Mouse (Mus musculus) brown adipose tissue, adult 24 weeks (tissue): Measurements from ENCODE around the gene Csnk1d. TPM values are rescaled to one million over a fixed set of nuclear protein-coding genes. Genes with fewer than 3 reads are reported as not detected.

Source experiments
- H3K27ac ChIP-seq: fragments of 200-500 bp; replicated peaks from 2 replicates; pipeline ENCODE4 v1.5.1; 2012; ENCODE audit warnings: low read depth, mild to moderate bottlenecking, low read length
- H3K4me1 ChIP-seq: fragments of 200-500 bp; 2 replicates; pipeline ENCODE4 v1.6.1; 2012; ENCODE audit warnings: low read length, mixed read lengths; ENCODE audit not compliant: control insufficient read depth, insufficient read depth, insufficient read length
- H3K4me3 ChIP-seq: fragments of 200-500 bp; 2 replicates; pipeline ENCODE4 v1.5.1; 2012; ENCODE audit warnings: low read depth, mild to moderate bottlenecking, low read length, moderate library complexity; ENCODE audit not compliant: insufficient read depth
- polyA plus RNA-seq: library from polyadenylated mRNA; stranded (reverse); fragments of >200 nt; gene quantifications from 2 replicates; pipeline ENCODE4 v1.2.4, GENCODE M21; 2012; ENCODE audit not compliant: missing spikeins, insufficient read depth, insufficient read length

Gene Csnk1d
- polyA plus RNA-seq, 1 experiment, result 36.5 TPM

- Histone ChIP-seq H3K4me3 (no peak overlapping the region), H3K4me1 (no peaks in the 10 kb centered on the region), H3K27ac (no peak overlapping the region)
Measured at GRCm38 (mm10) chr11:120922528-120922927, 68.6 kb downstream of the Csnk1d start.

GRCm38 (mm10) chr11:120917756-120918155, 73.4 kb downstream of the Csnk1d start:
- no peaks in the 10 kb centered on the region for H3K4me1 ChIP-seq
- no peak overlapping the region for H3K4me3 ChIP-seq
- H3K27ac ChIP-seq, result no peak overlapping the region

DNA sequence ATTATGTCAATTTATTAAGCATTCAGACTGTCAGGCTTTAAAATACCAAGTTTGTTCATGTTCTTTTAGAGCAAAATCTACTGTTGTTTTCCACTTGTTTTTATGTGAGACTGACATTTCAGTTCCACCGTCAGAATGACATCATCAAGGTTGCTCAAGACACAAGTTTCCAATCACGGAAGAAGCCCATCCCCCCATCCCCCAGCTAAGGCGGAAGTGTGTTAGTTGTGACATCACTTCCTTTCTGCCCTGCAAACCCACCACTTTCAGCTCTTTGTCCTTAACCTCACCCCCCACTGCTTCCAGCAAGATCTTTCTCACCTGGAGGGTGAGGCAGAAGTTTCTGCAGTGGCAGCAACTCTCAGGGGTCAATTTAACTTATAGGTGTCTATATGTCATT, 74.7 kb downstream of the Csnk1d start:
- Histone ChIP-seq H3K4me3 (no peak overlapping the region), H3K27ac (no peak overlapping the region), H3K4me1 (no peaks in the 10 kb centered on the region)

DNA sequence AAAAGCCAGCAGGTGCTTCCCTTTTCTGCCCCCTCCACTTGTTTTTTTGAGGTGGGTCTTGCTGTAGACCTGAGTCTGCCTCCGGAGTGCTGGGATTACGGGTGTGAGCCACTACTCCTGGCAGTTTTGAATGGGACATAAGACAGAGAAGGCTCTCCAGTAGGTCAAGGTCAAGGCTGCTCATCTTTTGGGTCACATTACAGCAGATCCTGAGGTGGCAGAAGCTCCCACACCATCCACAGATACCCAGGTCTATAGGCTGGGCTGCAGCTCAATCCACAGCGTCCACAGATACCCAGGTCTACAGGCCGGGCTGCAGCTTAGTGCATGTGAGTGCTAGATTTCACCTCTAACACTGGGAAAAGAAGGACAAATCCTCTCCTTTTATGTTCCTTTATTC, 77.3 kb downstream of the Csnk1d start:
- Histone ChIP-seq H3K4me1 (no peaks in the 10 kb centered on the region), H3K4me3 (no peak overlapping the region), H3K27ac (no peak overlapping the region)

Other genes starting within 250 kb of the Csnk1d start
- gene Hmga1b, start 228.5 kb downstream of the Csnk1d start, polyA plus RNA-seq, result 14.9 and 15.4 TPM in 2 replicates
- 14.0 and 15.1 TPM in 2 replicates for gene Rfng, start 207.1 kb downstream of the Csnk1d start, polyA plus RNA-seq
- 48.9 and 60.0 TPM in 2 replicates for gene Gps1, start 207.1 kb downstream of the Csnk1d start, polyA plus RNA-seq
- 20.1 and 31.0 TPM in 2 replicates for gene Dus1l, start 194.9 kb downstream of the Csnk1d start, polyA plus RNA-seq
- 5,806 and 7,060 TPM in 2 replicates for gene Fasn, start 166.8 kb downstream of the Csnk1d start, polyA plus RNA-seq
- gene Ccdc57, start 58.5 kb downstream of the Csnk1d start, polyA plus RNA-seq, result 7.1 and 11.1 TPM in 2 replicates
- gene Slc16a3, start 42.9 kb downstream of the Csnk1d start, polyA plus RNA-seq, result 1.6 and 2.2 TPM in 2 replicates
- 2.3 TPM in 1 of 2 replicates, not detected in the other for gene Cd7, start 48.1 kb upstream of the Csnk1d start, polyA plus RNA-seq
- gene Sectm1b, start 72.2 kb upstream of the Csnk1d start, polyA plus RNA-seq, result not detected in 2 replicates
- not detected in 2 replicates for gene Sectm1a, start 89.9 kb upstream of the Csnk1d start, polyA plus RNA-seq
- not detected in 2 replicates for gene Tex19.2, start 127.3 kb upstream of the Csnk1d start, polyA plus RNA-seq
- gene Tex19.1, start 154.8 kb upstream of the Csnk1d start, polyA plus RNA-seq, result not detected in 2 replicates
- not detected in 2 replicates for gene Uts2r, start 168.9 kb upstream of the Csnk1d start, polyA plus RNA-seq
- gene Hexdc, start 213.1 kb upstream of the Csnk1d start, polyA plus RNA-seq, result 2.1 and 3.3 TPM in 2 replicates
- 15.7 and 18.7 TPM in 2 replicates for gene Ogfod3, start 213.4 kb upstream of the Csnk1d start, polyA plus RNA-seq
- 5.0 and 8.2 TPM in 2 replicates for gene Cybc1, start 238.0 kb upstream of the Csnk1d start, polyA plus RNA-seq
- gene Narf, start 245.9 kb upstream of the Csnk1d start, polyA plus RNA-seq, result 10.4 and 12.6 TPM in 2 replicates